Mouse (Mus musculus) cortical plate, adult 2 months (tissue): ENCODE results near the gene Slc34a3.

Experiments used
- CTCF ChIP-seq: fragments of 200-500 bp; IDR thresholded peaks from 2 replicates; pipeline ENCODE4 v1.5.1; 2011; ENCODE audit warnings: mild to moderate bottlenecking, control low read depth, low read length; ENCODE audit not compliant: insufficient read depth; ENCODE audit errors: extremely low read depth
- POLR2A ChIP-seq: fragments of 200-500 bp; IDR thresholded peaks from 2 replicates; pipeline ENCODE4 v1.6.1; 2011; ENCODE audit warnings: mild to moderate bottlenecking, low read length, control low read depth; ENCODE audit not compliant: insufficient read depth; ENCODE audit errors: extremely low read depth

DNA sequence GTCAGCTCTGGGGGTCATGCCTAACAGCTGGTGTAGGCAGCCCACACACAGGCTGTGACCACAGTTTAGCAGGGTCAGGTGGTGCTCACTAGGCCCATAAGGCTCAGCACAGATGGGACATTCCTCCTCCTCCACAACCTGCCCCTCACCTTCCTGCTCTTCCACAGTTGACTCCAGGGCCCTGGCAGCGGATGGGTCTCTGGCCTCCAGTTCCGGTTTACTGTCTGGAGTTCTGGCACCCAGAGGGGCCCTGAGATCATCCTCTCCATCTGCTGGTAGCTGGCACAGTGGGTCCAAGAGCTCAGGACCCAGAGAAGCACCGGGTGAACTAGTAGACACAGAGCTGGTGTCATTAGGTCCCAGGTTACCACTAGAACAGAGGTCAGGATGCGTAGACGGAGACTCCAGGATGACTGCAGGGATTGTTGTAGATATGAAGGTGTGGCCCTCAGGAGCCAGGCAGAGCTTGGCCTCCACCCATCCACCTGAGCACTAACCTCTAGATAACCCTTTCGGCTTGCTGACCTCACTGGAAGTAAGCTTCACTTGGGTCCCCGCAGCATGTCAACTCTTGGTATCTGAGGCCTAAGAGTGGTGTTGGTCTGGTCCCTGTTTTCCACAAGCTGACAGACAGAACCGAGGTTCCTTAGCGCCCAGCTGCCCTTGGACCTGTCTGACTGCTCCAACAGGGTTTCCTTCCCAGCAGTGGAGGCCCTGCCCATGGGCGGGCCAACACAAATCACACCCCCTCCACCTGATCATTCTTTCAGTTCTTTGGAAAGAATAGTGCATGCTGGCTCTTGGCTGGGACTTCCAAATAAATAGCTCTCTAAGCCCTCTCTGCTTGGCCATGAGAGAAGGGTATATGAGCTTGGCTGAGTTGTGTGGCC, 12.3 kb upstream of the Slc34a3 start, which contains the start of gene AL732309.1:
- TF ChIP-seq POLR2A: no peak
- no peak for TF ChIP-seq CTCF
